Mouse (Mus musculus): ENCODE data around the gene Tnrc6b.

DNA sequence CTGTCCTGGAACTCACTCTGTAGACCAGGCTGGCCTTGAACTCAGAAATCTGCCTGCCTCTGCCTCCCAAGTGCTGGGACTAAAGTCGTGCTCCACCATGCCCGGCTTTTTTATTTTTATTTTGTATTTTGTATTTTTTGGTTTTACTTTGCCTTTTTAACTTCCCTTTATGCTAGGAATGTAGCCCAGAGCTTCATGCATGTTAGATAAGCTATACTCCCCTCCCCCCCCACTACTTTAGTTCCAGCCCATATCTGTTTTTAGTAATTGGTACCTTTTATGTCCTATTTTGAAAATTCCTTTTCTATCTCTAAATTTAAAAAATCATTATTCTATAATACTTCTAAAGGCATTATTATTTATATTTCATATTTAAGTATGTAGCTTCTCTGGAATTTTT, 27.1 kb downstream of the Tnrc6b start:
- TF ChIP-seq POLR2A (IDR thresholded peaks at IDR 0.05; ENCODE audit: extremely low read depth, insufficient read depth, low read length) (no peak), CTCF (IDR thresholded peaks at IDR 0.05; ENCODE audit: low read depth, low read length) (no peak)
